Mouse (Mus musculus) heart, embryonic 10.5 days (tissue): ENCODE results near the gene Poln. TPM values are rescaled to one million over a fixed set of nuclear protein-coding genes. Genes with fewer than 3 reads are reported as not detected.

Experiments used
- DNase-seq: peaks from one replicate; pipeline ENCODE4 v3.0.0-alpha.2; 2017; ENCODE audit warnings: low spot score
- H3K27ac ChIP-seq: fragments of 300-500 bp; sonication (generic); 2 replicates; pipeline ENCODE4 v1.5.1; 2016; ENCODE audit warnings: mild to moderate bottlenecking
- H3K27me3 ChIP-seq: fragments of 300-500 bp; sonication (generic); 2 replicates; pipeline ENCODE4 v1.6.1; 2016; ENCODE audit warnings: mild to moderate bottlenecking; ENCODE audit not compliant: poor library complexity, insufficient read depth, severe bottlenecking
- H3K36me3 ChIP-seq: fragments of 300-500 bp; sonication (generic); 2 replicates; pipeline ENCODE4 v1.6.1; 2016; ENCODE audit warnings: mild to moderate bottlenecking, moderate library complexity
- H3K4me1 ChIP-seq: fragments of 300-500 bp; sonication (generic); 2 replicates; pipeline ENCODE4 v1.6.1; 2016; ENCODE audit warnings: mild to moderate bottlenecking
- H3K4me3 ChIP-seq: fragments of 300-500 bp; sonication (generic); 2 replicates; pipeline ENCODE4 v1.5.1; 2016; ENCODE audit warnings: mild to moderate bottlenecking, moderate library complexity
- H3K9me3 ChIP-seq: fragments of 300-500 bp; sonication (generic); 2 replicates; pipeline ENCODE4 v1.6.1; 2016; ENCODE audit warnings: mild to moderate bottlenecking, moderate library complexity
- WGBS: fragments of 180-500 bp; shearing (Covaris S2); methylation state at CpG from one replicate; pipeline ENCODE4 v1.1.7; 2016; 5-methylcytosine and 5-hydroxymethylcytosine counted together
- polyA plus RNA-seq: library from polyadenylated mRNA; unstranded; fragments of >200 nt; fragmentation: Nextera tagmentation; extraction: Ambion mirVana; gene quantifications from 2 replicates; pipeline ENCODE4 v1.2.1, GENCODE M21; 2016

Gene Poln
- polyA plus RNA-seq, result 0.23 and 0.64 TPM in 2 replicates

DNA sequence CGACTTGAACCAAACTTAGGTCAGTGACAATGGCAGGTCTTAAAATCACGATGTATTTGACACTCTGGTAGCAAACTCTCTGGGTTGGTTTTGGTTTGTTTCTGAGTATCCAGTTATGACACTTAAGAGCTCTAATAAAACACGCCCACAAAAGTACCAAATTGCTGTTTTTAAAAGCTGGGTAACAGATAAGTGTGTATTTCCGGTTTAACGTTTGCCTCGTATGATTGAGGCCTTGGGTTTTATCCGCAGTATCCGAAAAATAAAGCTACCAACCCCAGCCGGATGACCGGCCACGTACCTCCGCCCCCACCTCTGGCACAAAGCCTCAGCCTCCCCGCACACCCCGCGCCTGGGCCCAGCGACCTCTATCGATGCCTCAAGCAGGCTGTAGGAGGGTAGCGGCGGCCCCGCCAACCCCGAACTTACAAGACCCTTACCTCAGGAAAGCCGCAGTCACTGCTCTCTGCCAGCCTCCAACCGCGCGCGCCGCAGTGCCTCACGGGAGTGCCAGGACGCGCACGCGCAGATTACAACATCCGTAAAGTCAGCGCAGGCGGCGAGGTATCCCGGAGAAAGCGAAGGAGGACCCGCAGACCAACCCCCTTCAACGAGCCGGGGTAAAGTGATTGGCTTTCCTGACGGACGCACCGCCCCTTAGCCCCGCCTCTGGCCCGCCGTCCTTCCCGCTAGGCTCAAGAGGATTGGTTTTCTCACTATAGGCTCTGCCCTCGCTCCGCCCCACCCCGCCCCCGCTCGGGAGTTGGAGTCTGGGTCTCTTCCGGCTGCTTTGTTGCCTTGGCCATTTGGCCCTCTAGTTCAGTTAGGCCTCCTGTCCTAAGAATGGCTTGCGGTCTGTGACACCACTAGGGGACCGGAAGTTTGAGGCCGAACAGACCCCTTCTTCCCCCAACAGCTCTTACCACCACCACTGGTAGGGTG, at the start of gene Poln, which contains the start of gene Haus3:
Gene Poln, minus strand, starts transcription at position 499 of the 942 bp plus-strand sequence.
Gene Haus3, minus strand, starts transcription at position 578 of the 942 bp plus-strand sequence.
- DNase-seq, result peak; percentile 100
- peaks cover 24% of the 10 kb centered on the region for H3K36me3 ChIP-seq
- H3K27ac ChIP-seq, result peak within 1 kb of the TSS; percentile 95
- H3K4me3 ChIP-seq, result peak within 1 kb of the TSS; percentile 82
- WGBS, result under 1% methylated on average over 57 of the region's 57 CpGs
- H3K4me1 ChIP-seq, result peaks cover 9% of the 10 kb centered on the region; the same call in 1 of the 2 replicates
- H3K9me3 ChIP-seq, result no peaks in the 10 kb centered on the region
- no peaks in the 10 kb centered on the region for H3K27me3 ChIP-seq

DNA sequence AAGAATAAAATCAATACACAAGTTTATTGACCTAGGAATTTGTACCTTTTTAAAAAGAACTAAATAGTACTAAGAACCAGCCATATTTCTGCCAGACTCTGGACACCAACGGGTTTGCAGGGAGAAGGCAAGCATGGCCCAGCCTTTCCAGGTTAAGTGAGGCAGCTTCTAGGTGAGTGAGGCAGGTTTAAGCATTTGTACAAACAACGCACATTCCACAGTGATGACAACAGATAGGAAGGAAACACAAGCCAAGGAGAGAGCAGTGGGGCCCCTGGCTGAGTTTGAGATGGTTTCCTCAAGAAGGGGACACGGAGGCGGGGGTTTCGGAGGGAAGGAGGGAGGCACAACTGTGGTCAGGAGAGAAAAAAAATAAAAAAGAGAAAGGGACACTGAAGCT, 49.4 kb upstream of the Poln start:
- no peak for DNase-seq
- Histone ChIP-seq H3K9me3 (no peaks in the 10 kb centered on the region), H3K36me3 (no peaks in the 10 kb centered on the region), H3K4me1 (peaks cover 30% of the 10 kb centered on the region), H3K27ac (no peak overlapping the region), H3K27me3 (peaks cover 29% of the 10 kb centered on the region), H3K4me3 (no peak overlapping the region)
- WGBS, result 54% methylated on average over 5 of the region's 5 CpGs

DNA sequence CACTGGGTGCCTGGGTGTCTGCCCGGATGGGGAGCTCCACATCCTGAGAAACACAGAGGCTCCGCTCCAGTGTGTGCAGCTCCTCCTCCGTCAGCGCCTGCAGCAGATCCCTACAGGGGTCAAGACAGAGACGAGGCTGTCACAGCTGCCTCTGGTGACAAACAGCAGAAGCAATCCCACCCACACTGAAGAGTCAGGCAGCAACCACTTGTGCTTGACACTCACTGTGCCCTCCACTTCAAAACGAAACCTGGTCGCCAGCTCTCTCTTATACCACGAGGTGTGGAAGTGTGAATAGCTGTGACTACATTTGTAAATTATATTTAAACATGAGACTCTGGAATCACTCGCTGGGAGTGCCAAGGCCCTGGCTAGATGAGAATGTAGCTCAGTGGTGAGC, 48.5 kb upstream of the Poln start:
- Histone ChIP-seq H3K27me3 (peaks cover 23% of the 10 kb centered on the region), H3K4me3 (peak overlapping the region; percentile 5; the same call in 1 of the 2 replicates), H3K9me3 (no peaks in the 10 kb centered on the region), H3K27ac (peak overlapping the region; percentile 24; the same call in 1 of the 2 replicates), H3K4me1 (peaks cover 34% of the 10 kb centered on the region), H3K36me3 (no peaks in the 10 kb centered on the region)
- peak; percentile 89 for DNase-seq
- WGBS, result 18% methylated on average over 9 of the region's 9 CpGs

DNA sequence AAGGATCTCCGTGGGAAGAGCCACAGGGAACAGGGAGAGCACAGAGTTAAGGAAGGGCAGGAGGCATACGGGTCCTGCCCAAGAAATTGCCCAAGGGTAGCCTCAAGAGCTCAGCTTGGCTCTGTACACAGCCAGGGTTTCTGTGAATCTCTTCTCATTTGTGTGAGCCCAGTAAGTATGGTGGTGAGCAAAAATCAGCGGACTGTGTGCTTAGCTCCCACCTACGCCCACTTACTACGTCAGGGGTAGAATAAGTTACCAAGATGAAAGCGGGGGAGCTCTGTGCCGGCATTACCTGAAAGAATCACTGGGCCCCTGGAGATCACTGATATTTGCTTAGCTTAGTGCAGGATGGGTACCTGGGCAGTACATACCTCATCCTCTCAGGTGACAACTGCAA, 46.8 kb upstream of the Poln start:
- H3K4me1 ChIP-seq, result peaks cover 34% of the 10 kb centered on the region
- H3K27ac ChIP-seq, result no peak overlapping the region
- no peaks in the 10 kb centered on the region for H3K9me3 ChIP-seq
- 85% methylated on average over 7 of the region's 7 CpGs for WGBS
- no peak for DNase-seq
- H3K4me3 ChIP-seq, result no peak overlapping the region
- H3K36me3 ChIP-seq, result no peaks in the 10 kb centered on the region
- peaks cover 28% of the 10 kb centered on the region for H3K27me3 ChIP-seq

DNA sequence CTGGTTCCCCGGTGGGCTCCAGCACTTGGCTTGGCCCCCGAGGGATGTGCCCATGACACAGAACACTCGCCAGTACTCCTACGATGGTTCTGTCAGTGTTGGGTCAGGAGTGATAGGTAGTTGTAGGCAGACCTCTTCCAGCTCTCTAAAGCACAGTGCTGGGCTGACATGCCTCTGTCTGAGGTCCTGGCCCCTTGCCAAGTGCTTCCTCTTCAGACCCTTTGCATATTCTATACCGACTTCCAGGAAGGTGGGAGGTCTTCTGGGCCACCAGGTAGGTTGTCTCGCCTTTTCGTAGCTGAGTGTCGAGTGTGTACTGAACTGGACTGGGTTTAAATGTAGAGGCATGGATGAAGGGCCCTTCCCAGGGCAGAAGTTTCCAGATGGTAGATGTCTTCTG, 44.4 kb upstream of the Poln start:
- no peak overlapping the region for H3K4me3 ChIP-seq
- no peak for DNase-seq
- WGBS, result 59% methylated on average over 8 of the region's 8 CpGs
- H3K4me1 ChIP-seq, result peaks cover 28% of the 10 kb centered on the region
- no peaks in the 10 kb centered on the region for H3K9me3 ChIP-seq
- H3K27ac ChIP-seq, result no peak overlapping the region
- H3K36me3 ChIP-seq, result no peaks in the 10 kb centered on the region
- H3K27me3 ChIP-seq, result peaks cover 28% of the 10 kb centered on the region

DNA sequence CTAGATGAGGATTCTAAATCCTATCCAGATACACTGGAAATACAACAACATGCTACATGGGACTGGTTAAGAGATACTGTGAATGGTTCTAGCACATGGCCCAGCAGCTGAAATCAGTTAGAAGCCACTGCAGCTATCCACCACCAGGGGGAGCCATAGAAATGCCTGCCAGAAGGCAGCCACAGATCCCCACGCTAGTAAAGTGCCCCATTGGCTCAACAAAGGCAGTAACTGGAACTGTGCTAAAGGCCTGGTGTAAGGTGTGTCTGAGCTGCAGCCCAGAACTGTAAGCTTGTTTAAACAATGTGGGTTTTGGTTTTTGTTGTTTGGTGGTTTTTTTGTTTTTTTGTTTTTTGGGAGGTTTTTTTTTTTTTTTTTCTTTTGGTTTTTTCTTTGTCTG, 41.0 kb upstream of the Poln start:
- no peaks in the 10 kb centered on the region for H3K36me3 ChIP-seq
- DNase-seq, result peak; percentile 91
- H3K4me1 ChIP-seq, result peaks cover 29% of the 10 kb centered on the region
- no peak overlapping the region for H3K4me3 ChIP-seq
- H3K9me3 ChIP-seq, result no peaks in the 10 kb centered on the region
- H3K27ac ChIP-seq, result no peak overlapping the region
- WGBS, result 8% methylated on average over 1 of the region's 1 CpGs
- H3K27me3 ChIP-seq, result peaks cover 11% of the 10 kb centered on the region; the same call in 1 of the 2 replicates

DNA sequence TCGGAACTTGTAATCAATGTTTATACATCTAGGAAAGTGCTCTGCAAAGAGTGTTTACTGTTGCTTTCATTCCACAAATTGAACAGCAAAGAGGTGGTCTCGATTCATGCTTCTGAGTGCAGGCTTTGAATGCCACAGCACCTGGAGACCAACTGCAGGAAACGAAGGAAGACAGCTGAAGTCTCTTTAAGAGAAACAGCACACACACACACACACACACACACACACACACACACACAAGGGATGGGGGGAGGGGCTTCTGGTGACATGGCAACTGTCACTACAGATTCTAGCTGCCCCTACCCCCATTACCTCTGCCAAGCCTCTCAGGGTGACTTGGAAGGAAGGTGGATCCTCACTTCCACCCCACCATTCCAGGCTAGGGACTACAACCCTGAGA, 38.3 kb upstream of the Poln start:
- WGBS, result 65% methylated on average over 3 of the region's 3 CpGs
- no peak for DNase-seq
- Histone ChIP-seq H3K27me3 (peaks cover 5% of the 10 kb centered on the region; the same call in 1 of the 2 replicates), H3K9me3 (no peaks in the 10 kb centered on the region), H3K36me3 (no peaks in the 10 kb centered on the region), H3K4me1 (peaks cover 24% of the 10 kb centered on the region), H3K27ac (peak overlapping the region; percentile 64), H3K4me3 (no peak overlapping the region)

DNA sequence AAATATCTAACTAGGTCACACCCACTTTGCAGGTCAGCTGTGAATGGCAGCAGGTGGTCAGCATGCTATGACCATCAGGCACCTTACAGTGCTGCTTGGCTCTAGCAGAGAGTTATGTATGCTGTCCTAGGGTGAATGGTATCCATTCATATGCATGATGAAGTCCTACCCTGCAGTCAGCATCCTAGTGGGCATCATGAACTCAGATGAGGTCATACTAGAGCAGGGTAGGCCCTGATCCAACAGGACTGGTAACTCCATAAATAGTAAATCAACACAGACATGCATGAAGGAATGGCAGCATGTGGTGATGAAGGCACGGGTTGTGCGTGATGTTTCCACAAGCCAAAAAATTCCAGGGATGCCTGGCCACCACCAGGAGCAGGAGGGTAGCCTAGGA, 36.5 kb upstream of the Poln start:
- 31% methylated on average over 2 of the region's 2 CpGs for WGBS
- H3K9me3 ChIP-seq, result no peaks in the 10 kb centered on the region
- no peak overlapping the region for H3K4me3 ChIP-seq
- peaks cover 39% of the 10 kb centered on the region for H3K4me1 ChIP-seq
- H3K27ac ChIP-seq, result no peak overlapping the region
- no peaks in the 10 kb centered on the region for H3K36me3 ChIP-seq
- DNase-seq, result no peak
- H3K27me3 ChIP-seq, result no peaks in the 10 kb centered on the region

DNA sequence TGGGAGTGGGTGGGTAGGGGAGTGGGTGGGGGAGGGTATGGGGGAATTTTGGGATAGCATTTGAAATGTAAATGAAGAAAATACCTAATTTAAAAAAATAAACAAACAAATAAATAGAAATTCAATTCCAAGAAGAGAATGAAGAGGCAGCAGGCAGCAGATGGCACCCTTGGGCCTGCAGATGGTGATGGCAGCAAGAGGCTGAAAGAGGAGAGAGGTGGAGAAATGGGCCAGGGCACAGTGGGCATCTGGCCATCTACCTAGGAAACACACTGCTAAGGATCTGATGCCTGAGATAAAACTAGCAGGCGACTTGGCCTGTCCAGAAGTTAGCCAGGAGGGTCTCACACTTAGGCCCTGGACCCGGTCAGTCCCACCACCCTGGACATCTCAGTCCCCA, 35.7 kb upstream of the Poln start:
- 88% methylated on average over 2 of the region's 2 CpGs for WGBS
- H3K4me1 ChIP-seq, result peaks cover 40% of the 10 kb centered on the region
- no peak for DNase-seq
- H3K9me3 ChIP-seq, result no peaks in the 10 kb centered on the region
- H3K27me3 ChIP-seq, result no peaks in the 10 kb centered on the region
- no peak overlapping the region for H3K27ac ChIP-seq
- H3K4me3 ChIP-seq, result no peak overlapping the region
- no peaks in the 10 kb centered on the region for H3K36me3 ChIP-seq

DNA sequence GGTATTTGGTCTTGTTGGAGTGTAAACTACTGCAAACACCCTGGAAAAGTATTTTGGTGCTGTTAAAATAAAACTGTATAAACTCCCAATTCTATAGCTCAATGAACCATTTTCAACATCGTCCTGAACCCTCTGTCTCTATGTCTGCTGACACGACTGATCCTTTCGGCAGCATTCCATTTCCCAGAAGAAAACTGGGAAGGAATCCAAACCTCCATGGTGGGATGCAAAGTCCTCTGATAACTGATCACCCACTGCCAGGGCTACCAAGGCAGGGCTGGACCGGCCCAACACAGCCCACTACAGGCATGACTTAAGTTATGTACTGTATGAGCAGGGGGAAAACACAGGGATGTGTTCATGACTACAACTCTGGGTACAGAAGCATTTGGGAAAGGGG, 32.8 kb upstream of the Poln start:
- H3K4me3 ChIP-seq, result no peak overlapping the region
- no peaks in the 10 kb centered on the region for H3K9me3 ChIP-seq
- peaks cover 30% of the 10 kb centered on the region for H3K4me1 ChIP-seq
- no peak for DNase-seq
- no peak overlapping the region for H3K27ac ChIP-seq
- peaks cover 11% of the 10 kb centered on the region; the same call in 1 of the 2 replicates for H3K27me3 ChIP-seq
- WGBS, result 73% methylated on average over 4 of the region's 4 CpGs
- H3K36me3 ChIP-seq, result no peaks in the 10 kb centered on the region

DNA sequence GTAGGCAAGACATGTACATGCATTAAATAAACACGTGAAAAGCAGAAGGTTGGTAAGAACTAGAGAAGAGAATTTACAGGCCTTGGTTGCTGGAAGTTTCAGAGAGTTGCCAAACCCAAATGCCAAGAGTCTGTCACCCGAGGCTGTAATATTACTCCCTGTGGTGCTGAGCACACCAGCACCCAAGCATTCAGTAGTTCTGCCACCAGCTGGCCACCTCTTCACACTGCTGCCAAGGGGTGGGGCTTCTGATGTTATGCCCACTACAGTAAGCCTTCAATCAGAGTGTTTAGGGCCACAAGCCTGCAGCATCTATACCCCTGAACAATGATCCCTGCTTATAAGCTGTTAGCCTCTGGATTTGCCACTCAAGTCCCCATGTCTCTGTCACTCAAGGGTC, 32.1 kb upstream of the Poln start:
- DNase-seq, result no peak
- peaks cover 11% of the 10 kb centered on the region; the same call in 1 of the 2 replicates for H3K27me3 ChIP-seq
- H3K4me1 ChIP-seq, result peaks cover 28% of the 10 kb centered on the region
- H3K36me3 ChIP-seq, result no peaks in the 10 kb centered on the region
- H3K4me3 ChIP-seq, result no peak overlapping the region
- WGBS, result 64% methylated on average over 2 of the region's 2 CpGs
- H3K27ac ChIP-seq, result 0 out of 2 replicates have a peak overlapping the region, but pooled peaks have one; percentile 29
- H3K9me3 ChIP-seq, result no peaks in the 10 kb centered on the region

DNA sequence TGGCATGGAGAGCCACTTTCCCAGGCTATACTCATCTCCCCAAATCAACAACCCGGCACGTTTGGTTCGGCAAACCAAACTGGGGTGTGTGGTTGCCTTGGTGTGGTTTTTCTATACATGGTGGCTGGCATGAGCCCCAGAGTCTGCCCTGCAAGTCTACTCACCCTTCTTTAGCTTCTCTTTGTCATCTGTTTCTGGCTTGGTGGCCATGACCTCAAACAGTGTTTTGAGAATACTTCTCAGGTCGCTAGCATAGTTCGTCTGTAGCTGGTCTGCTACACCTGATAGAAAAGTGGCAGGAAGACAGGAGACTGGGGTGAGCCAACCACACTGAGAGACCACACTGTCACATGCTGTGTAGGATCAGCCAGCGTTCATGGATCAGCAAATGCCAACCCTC, 29.4 kb upstream of the Poln start:
- Histone ChIP-seq H3K36me3 (no peaks in the 10 kb centered on the region), H3K27me3 (peaks cover 11% of the 10 kb centered on the region; the same call in 1 of the 2 replicates), H3K4me3 (no peak overlapping the region), H3K4me1 (peaks cover 25% of the 10 kb centered on the region), H3K27ac (no peak overlapping the region), H3K9me3 (no peaks in the 10 kb centered on the region)
- WGBS, result 79% methylated on average over 6 of the region's 6 CpGs
- DNase-seq, result no peak

DNA sequence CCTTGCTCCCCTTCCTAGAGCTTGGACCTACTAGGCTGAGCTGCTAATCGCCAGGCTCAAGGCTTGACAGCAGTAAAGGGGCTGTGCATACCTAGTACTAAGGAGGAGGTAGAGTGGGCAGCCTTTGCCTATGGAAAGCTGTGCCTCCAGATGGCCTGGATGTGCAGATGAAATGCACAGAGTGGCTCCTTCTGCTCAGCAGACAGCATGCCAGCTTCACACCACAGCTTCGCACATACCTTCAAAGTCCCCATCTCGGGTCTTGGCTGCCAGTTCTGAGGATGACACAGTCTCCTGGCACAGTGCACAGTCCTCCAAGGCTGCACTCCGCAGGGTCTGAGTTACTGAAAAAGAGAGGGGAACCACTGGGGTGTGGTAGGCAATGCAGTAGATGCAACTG, 28.0 kb upstream of the Poln start:
- Histone ChIP-seq H3K36me3 (no peaks in the 10 kb centered on the region), H3K4me3 (no peak overlapping the region), H3K27me3 (peaks cover 11% of the 10 kb centered on the region; the same call in 1 of the 2 replicates), H3K4me1 (peaks cover 23% of the 10 kb centered on the region), H3K9me3 (no peaks in the 10 kb centered on the region), H3K27ac (no peak overlapping the region)
- DNase-seq, result no peak
- 68% methylated on average over 4 of the region's 4 CpGs for WGBS
